Mouse (Mus musculus) gastrocnemius, postnatal 25 days (tissue): ENCODE results near the gene Ldlrap1. TPM values are rescaled to one million over a fixed set of nuclear protein-coding genes. Genes with fewer than 3 reads are reported as not detected.

Source experiments
- DNase-seq: peaks from one replicate; pipeline ENCODE4 v3.0.0; 2022
- total RNA-seq, 2 experiments: library from RNA; stranded (reverse); gene quantifications; 1 replicate in 1 of 2; 2 replicates in 1 of 2; pipeline ENCODE4 v1.2.3; 2021

Gene Ldlrap1
- total RNA-seq, 2 experiments from 2014 or later = 3.2 to 5.0 TPM

DNA sequence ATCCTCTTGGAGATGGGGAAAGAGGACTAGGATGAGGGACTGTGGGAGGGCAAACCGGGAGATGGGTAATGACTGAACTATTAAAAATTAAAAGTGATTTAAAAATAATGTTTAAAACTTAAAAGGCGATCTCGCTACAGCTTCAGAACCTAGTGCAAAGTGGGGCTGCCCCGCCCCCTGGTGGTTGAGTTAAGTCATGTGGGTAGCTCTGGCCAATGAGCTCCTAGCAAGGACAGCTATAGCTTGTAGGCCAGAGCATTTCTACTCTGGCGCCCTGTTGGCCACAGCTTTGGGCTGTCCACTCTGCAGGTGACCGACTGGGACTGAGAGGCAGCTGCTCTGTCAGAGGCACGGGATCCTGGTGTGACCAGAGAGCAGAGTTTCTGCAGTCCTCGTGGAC lies 53.9 kb downstream of the Ldlrap1 start:
- DNase-seq = peak; percentile 68

DNA sequence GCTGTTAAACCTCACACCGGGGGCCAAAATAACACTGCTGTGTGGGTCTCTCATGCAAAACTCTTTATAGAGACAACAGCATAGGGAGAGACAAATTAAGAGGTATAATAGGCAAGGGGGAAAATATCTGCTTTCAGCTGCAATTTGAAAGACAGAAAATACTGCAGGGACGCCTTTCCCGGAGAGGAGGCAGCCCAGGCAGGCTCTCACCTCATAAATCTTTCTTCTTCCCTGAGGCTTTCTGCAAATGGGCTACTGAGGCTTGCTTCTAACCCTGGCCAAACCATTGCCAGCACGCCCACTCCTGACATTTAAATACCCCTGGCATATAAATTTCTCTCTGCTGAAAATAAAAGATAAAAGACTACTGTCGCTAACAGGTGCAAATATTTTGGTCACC lies 62.5 kb downstream of the Ldlrap1 start:
- DNase-seq = no peak

DNA sequence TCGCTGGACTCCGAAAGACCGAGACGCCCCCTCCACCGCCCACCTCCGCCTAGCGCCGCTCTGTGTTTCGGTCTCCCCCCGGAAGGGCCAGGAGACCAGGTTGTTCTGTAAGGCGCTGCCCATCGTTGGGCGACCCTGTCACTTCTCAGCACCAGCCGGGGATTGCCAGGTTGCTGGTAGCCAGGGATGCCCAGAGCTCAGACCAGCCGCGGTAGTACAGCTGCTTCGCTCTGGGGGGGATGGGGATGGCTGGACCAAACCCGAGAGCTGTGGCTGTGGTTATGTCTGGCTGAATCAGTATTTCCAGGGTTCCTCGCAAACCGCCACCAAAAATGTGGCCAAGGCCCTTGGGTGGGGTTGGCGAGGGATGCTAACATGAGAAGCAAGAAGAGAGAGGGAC lies 63.2 kb downstream of the Ldlrap1 start:
- no peak for DNase-seq

DNA sequence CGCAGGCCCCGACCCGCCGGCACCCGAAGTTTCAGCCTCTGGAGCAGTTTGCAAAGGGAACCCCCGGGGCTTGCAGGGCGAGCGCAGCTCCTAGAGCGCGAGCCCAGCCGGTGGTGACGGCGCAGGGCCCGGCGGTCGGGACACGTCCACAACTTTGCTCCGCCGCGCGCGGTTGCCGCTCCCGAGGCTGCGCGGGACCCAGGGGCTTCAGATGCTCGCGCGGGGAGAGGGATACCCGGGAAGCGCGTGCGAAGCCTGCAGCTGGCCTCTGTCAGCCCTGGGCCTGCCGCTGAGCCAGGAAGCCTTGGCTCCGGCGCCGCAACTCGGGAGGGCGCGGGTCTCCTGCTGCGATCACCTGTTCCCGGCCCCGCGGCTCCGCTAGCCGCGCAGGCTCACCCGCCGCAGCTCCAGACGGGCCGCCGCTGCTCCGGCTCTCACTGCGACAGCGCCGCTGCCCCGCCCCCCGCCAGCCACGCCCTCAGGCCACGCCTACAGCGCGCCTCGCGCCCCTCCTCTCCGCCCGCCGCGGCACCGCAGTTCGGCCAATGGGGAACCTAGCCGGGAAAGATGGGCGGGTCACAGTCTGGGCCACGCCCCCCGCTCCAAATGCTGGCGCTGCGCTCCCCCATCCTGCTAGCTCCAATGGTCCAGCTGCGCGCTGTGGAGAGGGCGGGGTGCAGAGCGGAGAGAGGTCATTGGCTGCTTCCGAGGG lies 63.8 kb downstream of the Ldlrap1 start, which contains the start of gene Man1c1:
Gene Man1c1 (minus strand): TSS at position 456 of the 712 bp plus-strand sequence.
- peak; percentile 99 for DNase-seq

DNA sequence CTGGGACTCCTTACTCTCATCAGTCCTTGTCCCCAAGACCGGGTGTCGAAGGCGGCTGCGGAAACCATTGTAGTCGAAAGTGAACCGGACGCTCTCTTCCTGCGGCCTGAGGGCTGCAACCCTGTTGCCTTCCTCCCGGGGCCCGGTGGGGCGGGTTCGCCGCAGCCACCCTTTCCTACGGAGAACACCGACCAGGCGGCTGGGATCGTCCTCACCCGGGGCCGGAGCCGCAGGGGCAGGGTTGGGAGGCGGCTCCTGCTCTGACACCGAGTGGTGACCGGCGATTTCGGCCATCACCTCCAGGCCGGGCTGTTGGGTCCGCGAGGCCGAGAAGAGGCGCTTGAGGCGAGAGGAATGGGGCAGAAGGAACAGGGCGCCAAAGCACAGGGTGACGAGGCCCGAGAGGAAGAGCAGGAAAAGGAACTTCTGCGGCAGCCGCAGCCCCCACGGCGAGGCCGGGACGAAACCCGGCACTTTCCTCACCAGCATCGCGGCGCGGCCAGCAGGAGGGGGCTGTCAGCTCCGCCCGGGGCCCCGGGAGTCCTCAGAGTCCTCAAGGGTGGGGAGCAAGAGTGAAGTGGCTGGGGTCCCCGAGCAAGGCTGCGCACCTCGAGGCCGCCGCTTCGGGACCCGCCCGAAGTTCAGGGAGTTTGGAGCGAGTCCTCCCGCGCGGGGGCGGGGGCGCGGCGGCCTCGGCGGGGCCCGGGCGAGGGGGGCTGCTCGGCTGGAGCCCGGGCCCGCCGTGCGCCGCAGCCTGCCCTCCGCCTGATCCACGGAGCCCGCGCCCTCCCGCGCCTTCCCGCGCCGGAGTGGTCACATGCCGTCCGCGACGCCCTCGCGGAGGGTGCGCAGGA lies 64.6 kb downstream of the Ldlrap1 start:
- peak; percentile 58 for DNase-seq

DNA sequence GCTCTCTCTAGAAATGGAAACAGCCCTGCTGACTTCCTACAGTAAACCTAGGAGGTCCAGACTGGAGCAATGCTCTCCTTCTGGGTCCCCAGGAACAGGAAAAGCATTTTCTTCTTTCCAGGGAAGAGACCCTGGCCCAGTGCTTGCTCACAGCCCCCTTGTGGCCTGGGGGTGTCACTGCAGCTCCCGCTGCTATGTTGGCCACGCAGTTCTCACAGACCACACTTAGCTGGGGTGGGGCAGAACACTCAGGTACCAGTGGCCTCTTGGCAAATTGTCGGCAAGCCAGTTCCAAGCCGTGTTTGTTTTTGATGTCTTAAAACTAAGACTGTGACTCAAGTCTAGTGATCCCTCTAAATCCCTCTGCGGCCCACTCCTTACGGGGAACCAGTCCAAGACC lies 65.9 kb downstream of the Ldlrap1 start:
- DNase-seq = peak; percentile 51

DNA sequence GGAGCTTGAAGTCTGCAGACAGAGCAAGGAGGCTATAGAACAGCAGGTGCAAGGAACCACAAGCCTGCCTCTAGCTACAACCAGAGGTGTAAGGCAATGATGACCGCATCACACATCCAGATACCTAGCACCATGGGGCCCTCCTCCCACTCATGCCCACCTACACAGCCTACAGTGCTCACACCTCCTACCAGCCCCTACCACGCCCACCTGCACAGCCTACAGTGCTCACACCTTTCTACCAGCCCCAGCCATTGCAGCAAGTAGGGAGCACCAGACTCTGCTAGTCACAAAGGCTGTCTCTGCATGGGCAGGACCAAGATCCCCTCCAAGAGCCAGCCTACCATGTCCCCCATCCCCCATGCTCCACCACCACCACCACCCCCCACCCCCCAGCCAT lies 66.9 kb downstream of the Ldlrap1 start:
- DNase-seq = no peak

DNA sequence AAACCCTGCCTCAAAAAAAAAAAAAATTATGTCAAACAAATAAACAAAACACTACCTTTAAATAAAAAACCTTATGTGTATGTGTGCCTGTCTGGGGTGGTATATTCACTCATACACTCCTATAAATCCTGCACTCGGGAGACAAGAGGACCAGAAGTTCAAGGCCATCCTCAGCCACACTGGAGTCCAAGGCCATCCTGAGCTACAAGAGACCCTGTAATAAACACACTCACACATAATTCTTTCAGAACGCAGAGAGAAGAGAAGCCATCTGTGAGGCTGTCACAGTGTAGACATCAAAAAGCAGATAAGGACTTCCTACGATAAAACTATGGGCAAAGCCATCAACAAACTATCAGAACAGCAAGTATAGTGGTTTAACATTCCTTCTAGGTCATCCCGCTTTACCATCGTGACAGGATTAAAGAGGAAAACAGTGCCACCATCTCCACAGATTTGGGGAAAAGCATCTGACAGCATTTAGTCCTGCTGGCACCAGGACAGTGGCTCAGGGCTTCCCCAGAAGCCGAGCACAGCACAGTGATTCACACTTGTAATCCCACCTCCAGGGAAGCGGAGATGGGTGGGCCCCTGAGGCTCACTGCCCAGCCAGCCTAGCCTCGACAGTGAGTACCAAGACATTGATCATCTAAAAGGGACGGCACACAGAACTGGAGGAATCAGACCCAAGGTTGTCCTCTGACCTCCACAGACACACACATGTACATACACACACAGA lies 74.5 kb downstream of the Ldlrap1 start:
- DNase-seq = no peak

DNA sequence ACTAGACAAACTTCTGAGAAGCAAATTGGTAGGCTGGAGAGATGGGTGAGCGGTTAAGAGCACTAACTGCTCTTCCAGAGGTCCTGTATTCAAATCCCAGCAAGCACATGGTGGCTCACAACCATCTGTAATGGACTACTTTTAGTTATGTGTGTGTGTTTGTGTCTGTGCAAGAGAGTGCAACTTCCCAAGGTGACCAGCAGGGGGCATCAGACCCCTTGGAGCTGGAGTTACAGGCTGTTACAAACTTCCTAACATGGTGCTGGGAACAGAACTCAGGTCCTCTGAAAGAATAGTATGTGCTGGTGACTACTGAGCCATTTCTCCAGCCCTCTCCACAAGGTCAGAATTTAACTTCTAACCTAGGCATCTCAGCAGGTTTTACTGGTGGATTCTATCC lies 75.4 kb downstream of the Ldlrap1 start:
- DNase-seq = no peak

Other genes starting within 250 kb of the Ldlrap1 start
- gene Mtfr1l, start 232.6 kb downstream of the Ldlrap1 start, total RNA-seq = 100 to 1,000 TPM; 120 to 122 TPM
- 1 to 10 TPM; 6.5 to 7.2 TPM for gene Selenon, start 215.9 kb downstream of the Ldlrap1 start, total RNA-seq
- gene Man1c1, start 63.7 kb downstream of the Ldlrap1 start, total RNA-seq = 1 to 10 TPM; 4.1 to 5.1 TPM
- 10 to 100 TPM; 10.6 to 15.4 TPM for gene Maco1, start 85.3 kb upstream of the Ldlrap1 start, total RNA-seq
- not detected for gene Rhd, start 96.5 kb upstream of the Ldlrap1 start, total RNA-seq
- gene Tmem50a, start 147.0 kb upstream of the Ldlrap1 start, total RNA-seq = 10 to 100 TPM; 25.7 to 32.2 TPM
- gene Rsrp1, start 155.6 kb upstream of the Ldlrap1 start, total RNA-seq = 100 to 1,000 TPM; 155 to 161 TPM
- 10 to 100 TPM; 32.7 to 34.8 TPM for gene Syf2, start 162.9 kb upstream of the Ldlrap1 start, total RNA-seq